Mouse (Mus musculus) kidney, postnatal 36 days (tissue): ENCODE data around the gene Padi2.

Experiments
- DNase-seq, 2 experiments: peaks; one replicate each; pipeline ENCODE4 v3.0.0; 2021 to 2022; ENCODE audit warnings: mixed read lengths in 2 of 2

The Padi2 gene

GRCm38 (mm10) chr4:140881771-140882170 is 24.4 kb upstream of the Padi2 start:
- no peak for DNase-seq

- DNase-seq: no peak
Observed at GRCm38 (mm10) chr4:140882365-140882764, 23.8 kb upstream of the Padi2 start.

- no peak for DNase-seq
Observed at GRCm38 (mm10) chr4:140882981-140883380, 23.2 kb upstream of the Padi2 start.

- DNase-seq: no peak
Observed at GRCm38 (mm10) chr4:140883852-140884251, 22.3 kb upstream of the Padi2 start.

GRCm38 (mm10) chr4:140891525-140892162 is 14.5 kb upstream of the Padi2 start:
- no peak for DNase-seq

- no peak for DNase-seq
Observed at GRCm38 (mm10) chr4:140892163-140892530, 14.0 kb upstream of the Padi2 start.

GRCm38 (mm10) chr4:140904776-140905425 is 1.2 kb upstream of the Padi2 start:
- no peak for DNase-seq

GRCm38 (mm10) chr4:140905426-140905871 is 695 bp upstream of the Padi2 start:
- no peak for DNase-seq

- no peak for DNase-seq
Observed at GRCm38 (mm10) chr4:140906827-140907280, 710 bp downstream of the Padi2 start.

GRCm38 (mm10) chr4:140907306-140908024 is 1.3 kb downstream of the Padi2 start:
- DNase-seq: no peak

GRCm38 (mm10) chr4:140908627-140909026 is 2.5 kb downstream of the Padi2 start:
- no peak for DNase-seq

GRCm38 (mm10) chr4:140909536-140909935 is 3.4 kb downstream of the Padi2 start:
- no peak for DNase-seq

GRCm38 (mm10) chr4:140910661-140911310 is 4.6 kb downstream of the Padi2 start:
- DNase-seq: peak; percentile 37 to 38

- DNase-seq: no peak
Observed at GRCm38 (mm10) chr4:140911416-140911815, 5.3 kb downstream of the Padi2 start.

- no peak for DNase-seq
Observed at GRCm38 (mm10) chr4:140912271-140912833, 6.2 kb downstream of the Padi2 start.

- DNase-seq: no peak
Observed at GRCm38 (mm10) chr4:140913565-140913964, 7.4 kb downstream of the Padi2 start.

GRCm38 (mm10) chr4:140914731-140915131 is 8.6 kb downstream of the Padi2 start:
- no peak for DNase-seq

GRCm38 (mm10) chr4:140915235-140915634 is 9.1 kb downstream of the Padi2 start:
- DNase-seq: no peak

GRCm38 (mm10) chr4:140916296-140916695 is 10.2 kb downstream of the Padi2 start:
- no peak for DNase-seq

- no peak for DNase-seq
Observed at GRCm38 (mm10) chr4:140917451-140917850, 11.3 kb downstream of the Padi2 start.

- no peak for DNase-seq
Observed at GRCm38 (mm10) chr4:140919974-140920836, 14.1 kb downstream of the Padi2 start.

GRCm38 (mm10) chr4:140922508-140922907 is 16.4 kb downstream of the Padi2 start:
- DNase-seq: no peak
